Mouse (Mus musculus) urinary bladder, postnatal 36 days (tissue): Measurements from ENCODE around the gene Nanos2.

Experiments used
- DNase-seq, 2 experiments: peaks; one replicate each; pipeline ENCODE4 v3.0.0; 2022; ENCODE audit warnings: low spot score in 2 of 2, mixed read lengths in 1 of 2

The Nanos2 gene

GRCm38 (mm10) chr7:18990601-18991295 is 3.5 kb downstream of the Nanos2 start, which contains the start of gene Mypop:
Gene Mypop, plus strand, starts transcription at chr7:18991245.
- peak; percentile 98 to 99 for DNase-seq

GRCm38 (mm10) chr7:18991660-18992293 is 4.6 kb downstream of the Nanos2 start:
- DNase-seq = peak in 1 of 2 experiments; percentile 15

- peak in 1 of 2 experiments; percentile 19 for DNase-seq
These were observed 5.1 kb downstream of the Nanos2 start for GRCm38 (mm10) chr7:18992294-18992675.

DNA sequence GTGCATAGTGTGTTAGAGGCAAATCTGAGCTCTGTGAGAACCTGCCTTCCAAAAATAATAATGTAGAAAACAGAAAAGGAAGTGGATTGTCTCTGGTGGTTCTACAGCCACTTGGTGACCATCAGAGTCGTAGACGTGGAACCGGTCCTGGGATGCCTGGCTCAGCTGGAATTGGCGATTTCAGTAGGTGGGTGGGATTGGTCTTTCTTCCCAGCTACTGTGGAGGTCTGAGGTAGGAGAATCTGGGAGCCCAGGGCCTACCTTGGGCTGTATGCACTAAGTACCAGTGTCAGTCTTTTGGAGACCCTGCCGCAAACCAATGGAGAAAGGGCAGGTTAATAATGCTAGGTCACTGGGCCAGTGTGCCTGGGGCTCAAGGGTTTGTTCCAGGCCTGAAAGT is 5.8 kb downstream of the Nanos2 start:
- DNase-seq = no peak

DNA sequence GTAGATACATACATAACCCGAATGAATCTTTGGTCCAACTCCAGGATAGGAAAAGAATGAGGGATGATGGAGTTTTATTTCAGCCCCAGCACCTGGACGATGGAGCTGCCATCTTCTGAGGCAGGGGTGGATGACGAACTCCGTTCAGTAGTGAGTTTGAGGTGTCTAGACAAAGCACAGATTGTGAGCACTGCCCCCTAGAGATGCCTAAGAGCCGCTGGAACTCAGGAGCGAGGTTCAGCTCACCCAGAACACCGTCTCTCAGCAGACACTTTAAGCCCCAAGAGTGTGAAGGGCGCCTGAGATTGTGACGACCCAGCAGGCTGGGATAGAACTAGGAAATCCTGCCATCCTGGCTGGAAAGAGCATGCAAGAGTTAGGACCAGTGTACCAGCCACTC is 11.6 kb downstream of the Nanos2 start:
- DNase-seq = no peak

- DNase-seq = no peak
These were observed 13.2 kb downstream of the Nanos2 start for GRCm38 (mm10) chr7:19000421-19000820.

DNA sequence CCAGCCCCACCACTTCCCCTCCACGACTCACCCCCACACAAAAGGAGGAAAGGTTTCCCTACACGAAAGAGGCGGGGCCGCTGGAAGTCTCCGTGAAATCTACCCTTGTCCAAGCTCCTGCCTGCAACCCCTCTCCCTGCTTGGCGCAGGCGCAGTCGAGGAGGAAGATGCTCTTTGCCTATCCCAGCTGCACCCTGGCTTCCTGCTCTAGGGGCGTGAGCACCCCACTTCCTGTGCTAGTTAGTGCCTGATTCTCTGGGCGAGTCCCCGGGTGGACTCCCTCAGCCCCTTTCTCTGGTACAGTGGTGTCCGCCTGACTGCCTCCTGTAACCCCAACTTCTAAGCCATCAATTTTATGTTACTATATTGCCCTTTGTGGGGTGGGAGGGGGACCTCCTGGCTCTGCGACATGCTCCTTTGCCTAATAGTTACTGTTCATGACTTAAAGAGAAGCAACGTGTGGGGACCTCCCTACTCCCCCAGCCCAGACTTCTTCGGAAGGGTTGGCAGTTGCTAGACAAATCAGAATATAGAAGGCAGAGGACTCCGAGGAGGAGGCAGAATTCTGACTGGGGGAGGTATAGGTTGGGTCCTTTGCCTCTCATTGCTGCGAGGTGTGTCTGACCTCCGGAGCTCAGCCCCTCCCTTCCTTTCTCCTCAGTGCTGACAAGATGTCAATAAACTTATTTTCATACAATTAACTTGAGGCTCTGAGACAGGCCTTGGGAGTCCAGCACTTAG is 14.0 kb downstream of the Nanos2 start:
- DNase-seq = peak in 1 of 2 experiments; percentile 67

DNA sequence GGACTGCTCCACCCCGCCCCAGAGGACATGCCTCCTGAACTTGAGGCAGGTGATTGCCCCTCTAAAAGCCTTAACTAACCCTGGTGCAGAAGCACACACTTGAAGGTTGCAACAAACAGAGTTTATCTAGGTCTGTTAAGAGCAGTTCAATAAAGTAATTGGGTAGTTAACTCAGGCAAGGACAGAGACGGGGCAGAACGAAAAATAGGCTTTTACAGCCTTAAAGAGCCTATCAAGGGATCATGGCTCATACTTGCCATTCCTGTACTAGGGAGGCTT is 14.5 kb downstream of the Nanos2 start:
- DNase-seq = no peak

GRCm38 (mm10) chr7:19002115-19002514 is 14.9 kb downstream of the Nanos2 start:
- no peak for DNase-seq

DNA sequence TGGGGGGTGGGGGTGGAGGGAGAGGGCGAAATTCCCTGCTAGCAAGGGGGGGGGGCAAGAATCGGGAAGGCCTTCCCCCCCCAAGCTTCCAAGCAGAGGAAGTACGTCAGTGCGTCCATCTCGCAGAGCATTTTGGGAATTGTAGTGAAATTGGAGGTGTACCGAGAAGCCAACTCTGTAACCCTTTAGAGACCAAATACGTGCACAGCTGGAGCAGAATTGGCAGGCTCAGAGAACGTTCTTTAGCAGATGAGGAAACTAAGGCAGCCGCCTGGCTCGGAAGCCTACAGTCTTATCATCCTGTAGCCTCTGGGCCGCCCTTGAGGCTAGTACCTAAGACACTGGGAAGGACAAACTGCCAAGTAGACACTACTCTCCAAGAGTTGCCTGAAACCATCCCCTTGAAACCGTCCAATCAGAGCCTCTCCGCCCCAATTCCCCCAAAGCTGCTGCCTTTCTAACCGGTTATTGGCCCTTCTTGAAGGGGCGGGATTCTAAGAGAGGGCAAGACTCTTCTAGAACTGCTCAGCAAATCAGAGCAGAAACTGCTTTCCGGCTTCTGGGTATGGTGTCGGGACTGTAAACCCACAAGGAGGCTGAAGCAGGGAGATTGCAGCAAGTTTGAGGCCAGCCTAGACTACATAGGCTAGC is 15.8 kb downstream of the Nanos2 start:
- peak; percentile 65 to 67 for DNase-seq

GRCm38 (mm10) chr7:19003902-19004630 is 16.9 kb downstream of the Nanos2 start, which contains the start of gene Irf2bp1:
Gene Irf2bp1, plus strand, starts transcription at chr7:19004044.
- DNase-seq = peak; percentile 93

GRCm38 (mm10) chr7:19004631-19005079 is 17.5 kb downstream of the Nanos2 start:
- no peak for DNase-seq

DNA sequence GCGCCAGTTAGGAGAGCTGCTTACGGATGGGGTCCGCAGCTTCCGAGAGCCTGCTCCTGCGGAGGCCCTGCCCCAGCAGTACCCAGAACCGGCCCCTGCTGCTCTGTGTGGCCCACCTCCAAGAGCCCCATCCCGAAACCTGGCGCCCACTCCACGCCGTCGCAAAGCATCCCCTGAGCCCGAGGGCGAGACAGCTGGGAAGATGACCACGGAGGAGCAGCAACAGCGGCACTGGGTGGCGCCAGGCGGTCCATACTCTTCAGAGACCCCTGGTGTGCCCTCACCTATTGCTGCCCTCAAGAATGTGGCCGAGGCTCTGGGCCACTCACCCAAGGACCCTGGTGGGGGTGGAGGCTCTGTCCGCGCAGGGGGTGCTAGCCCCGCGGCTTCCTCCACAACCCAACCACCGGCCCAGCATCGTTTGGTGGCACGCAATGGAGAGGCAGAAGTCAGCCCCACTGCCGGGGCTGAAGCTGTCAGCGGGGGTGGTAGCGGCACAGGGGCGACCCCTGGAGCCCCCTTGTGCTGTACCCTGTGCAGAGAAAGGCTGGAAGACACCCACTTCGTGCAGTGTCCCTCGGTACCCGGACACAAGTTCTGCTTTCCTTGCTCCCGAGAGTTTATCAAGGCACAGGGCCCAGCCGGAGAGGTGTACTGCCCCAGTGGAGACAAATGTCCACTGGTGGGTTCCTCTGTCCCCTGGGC is 18.4 kb downstream of the Nanos2 start:
- DNase-seq = no peak

DNA sequence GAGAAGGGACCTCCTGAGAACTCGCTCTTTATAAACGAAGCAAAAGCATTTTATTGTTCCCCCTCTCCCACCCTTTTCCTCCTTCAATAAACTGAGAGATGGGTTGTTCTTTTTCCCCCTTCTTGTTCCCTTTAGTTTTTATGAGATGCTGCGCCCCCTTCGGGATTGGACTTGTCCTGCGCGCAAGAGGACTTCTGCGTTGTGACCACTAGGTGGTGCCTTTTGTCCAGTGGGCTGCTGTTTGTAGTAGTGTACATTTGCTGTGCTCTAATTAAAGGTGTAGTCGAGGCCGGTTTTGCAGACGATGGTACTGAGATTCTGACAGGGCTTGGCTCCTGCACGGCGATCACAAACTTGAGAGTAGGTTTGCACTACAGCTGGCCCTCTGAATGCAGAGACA is 19.3 kb downstream of the Nanos2 start:
- DNase-seq = peak; percentile 79 to 83

GRCm38 (mm10) chr7:19007026-19007977 is 20.1 kb downstream of the Nanos2 start:
- DNase-seq = no peak

- no peak for DNase-seq
These were observed 23.4 kb downstream of the Nanos2 start for GRCm38 (mm10) chr7:19010581-19010980.

- DNase-seq = no peak
These were observed 24.9 kb downstream of the Nanos2 start for GRCm38 (mm10) chr7:19012025-19012621.

DNA sequence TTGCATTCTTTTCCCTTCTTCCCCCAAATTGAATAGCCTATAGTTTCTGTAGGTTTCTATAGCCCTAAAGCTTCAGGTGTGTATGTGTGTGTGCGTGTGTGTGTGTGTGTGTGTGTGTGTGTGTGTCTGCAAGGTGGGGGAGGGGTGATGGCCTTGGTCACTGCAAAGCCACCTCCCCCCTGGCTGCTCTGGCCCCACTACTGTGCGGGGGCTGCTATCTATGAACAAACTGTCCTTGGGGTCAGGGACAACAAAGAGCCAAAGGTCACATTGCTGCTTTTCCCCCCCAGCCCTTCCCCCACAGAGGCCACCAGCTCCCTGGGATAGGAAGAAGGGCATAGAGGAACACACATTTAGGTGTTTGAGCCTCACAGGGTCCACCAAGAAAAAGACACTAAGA is 25.7 kb downstream of the Nanos2 start:
- DNase-seq = no peak

- no peak for DNase-seq
These were observed 27.3 kb downstream of the Nanos2 start for GRCm38 (mm10) chr7:19014452-19014851.
